Mouse (Mus musculus) myocyte (in vitro differentiated cells): ENCODE measurements around the gene Wfdc1. TPM values are rescaled to one million over a fixed set of nuclear protein-coding genes. Genes with fewer than 3 reads are reported as not detected.

Experiments
- H3K27me3 ChIP-seq: one replicate; pipeline ENCODE4 v1.6.1; 2011; ENCODE audit not compliant: control insufficient read depth, insufficient read depth, insufficient read length
- H3K36me3 ChIP-seq: one replicate; pipeline ENCODE4 v1.6.1; 2011; ENCODE audit not compliant: control insufficient read depth, insufficient read depth
- H3K4me2 ChIP-seq: one replicate; pipeline ENCODE4 v1.6.1; 2011; ENCODE audit warnings: low read depth, control low read depth
- H3K4me3 ChIP-seq: one replicate; pipeline ENCODE4 v1.5.1; 2011; ENCODE audit warnings: mild to moderate bottlenecking, control low read depth, moderate library complexity
- H3K79me2 ChIP-seq: one replicate; pipeline ENCODE4 v1.6.1; 2011; ENCODE audit not compliant: control insufficient read depth, insufficient read depth
- H3ac ChIP-seq: one replicate; pipeline ENCODE4 v1.6.1; 2011; ENCODE audit not compliant: control insufficient read depth, insufficient read length
- CEBPB ChIP-seq: IDR thresholded peaks from 2 replicates; pipeline ENCODE4 v1.6.1; 2011; ENCODE audit warnings: mild to moderate bottlenecking, moderate library complexity; ENCODE audit not compliant: poor library complexity, insufficient read depth, severe bottlenecking
- E2F4 ChIP-seq: IDR thresholded peaks from one replicate; pipeline ENCODE4 v1.6.1; 2011; ENCODE audit warnings: mild to moderate bottlenecking, control low read depth, moderate library complexity; ENCODE audit not compliant: insufficient read depth
- MAX ChIP-seq: IDR thresholded peaks from one replicate; pipeline ENCODE4 v1.6.1; 2011; ENCODE audit warnings: low read depth, mild to moderate bottlenecking, control low read depth
- MYOD1 ChIP-seq, 3 experiments: IDR thresholded peaks; one replicate each; pipeline ENCODE4 v1.6.1; 2011; ENCODE audit warnings: control low read depth in 2 of 3, low read depth in 2 of 3, mild to moderate bottlenecking in 2 of 3, moderate library complexity in 1 of 3; ENCODE audit not compliant: insufficient read length in 2 of 3, control insufficient read depth in 1 of 3
- MYOG ChIP-seq, 3 experiments: IDR thresholded peaks; one replicate each; pipeline ENCODE4 v1.6.1; 2011; ENCODE audit warnings: control low read depth in 2 of 3, low read depth in 2 of 3, mild to moderate bottlenecking in 2 of 3; ENCODE audit not compliant: insufficient read length in 2 of 3, control insufficient read depth in 1 of 3, insufficient read depth in 1 of 3
- POLR2A ChIP-seq: IDR thresholded peaks from one replicate; pipeline ENCODE4 v1.6.1; 2011; ENCODE audit warnings: low read depth, mild to moderate bottlenecking, control low read depth, moderate library complexity; ENCODE audit not compliant: insufficient read length
- POLR2AphosphoS2 ChIP-seq: IDR thresholded peaks from one replicate; pipeline ENCODE4 v1.6.1; 2011; ENCODE audit warnings: low read depth, control low read depth; ENCODE audit not compliant: insufficient read length
- REST ChIP-seq: IDR thresholded peaks from one replicate; pipeline ENCODE4 v1.6.1; 2011; ENCODE audit warnings: mild to moderate bottlenecking, control low read depth, moderate library complexity; ENCODE audit not compliant: insufficient read depth, insufficient read length
- SRF ChIP-seq: IDR thresholded peaks from one replicate; pipeline ENCODE4 v1.6.1; 2011; ENCODE audit warnings: low read depth; ENCODE audit not compliant: control insufficient read depth, insufficient read length
- TCF12 ChIP-seq: IDR thresholded peaks from one replicate; pipeline ENCODE4 v1.6.1; 2011; ENCODE audit warnings: mild to moderate bottlenecking, control low read depth; ENCODE audit not compliant: poor library complexity, insufficient read depth, severe bottlenecking
- TCF3 ChIP-seq: IDR thresholded peaks from one replicate; pipeline ENCODE4 v1.6.1; 2011; ENCODE audit warnings: low read depth, control low read depth; ENCODE audit not compliant: insufficient read length
- USF1 ChIP-seq: IDR thresholded peaks from one replicate; pipeline ENCODE4 v1.6.1; 2011; ENCODE audit warnings: low read depth, mild to moderate bottlenecking, control low read depth, moderate library complexity
- polyA plus RNA-seq: library from polyadenylated mRNA; unstranded; fragments of >200 nt; fragmentation: generic; extraction: Trizol; gene quantifications from one replicate; pipeline ENCODE4 v1.2.1, GENCODE M21; 2012; ENCODE audit warnings: missing spikeins

Wfdc1 gene
- polyA plus RNA-seq, 1 experiment: 1.1 TPM

- no peaks in the 10 kb centered on the region for H3K79me2 ChIP-seq
- H3K4me2 ChIP-seq: no peak overlapping the region
- H3K4me3 ChIP-seq: no peak overlapping the region
- H3K36me3 ChIP-seq: no peaks in the 10 kb centered on the region
- no peak overlapping the region for H3ac ChIP-seq
- no peaks in the 10 kb centered on the region for H3K27me3 ChIP-seq
- TF ChIP-seq CEBPB (no peak), POLR2AphosphoS2 (no peak), MYOG (IDR thresholded peaks at IDR 0.05; ENCODE audit: control insufficient read depth in 1 of 3, insufficient read depth in 1 of 3, insufficient read length in 2 of 3, low read depth in 2 of 3) (no peak), E2F4 (no peak), USF1 (no peak), TCF12 (no peak), POLR2A (no peak), MAX (no peak), REST (no peak), SRF (no peak), TCF3 (no peak), MYOD1 (IDR thresholded peaks at IDR 0.05; ENCODE audit: control insufficient read depth in 1 of 3, insufficient read length in 2 of 3, low read depth in 2 of 3) (no peak)
Observed at GRCm38 (mm10) chr8:119675457-119675856, 9.3 kb downstream of the Wfdc1 start.

GRCm38 (mm10) chr8:119676389-119676788, 10.2 kb downstream of the Wfdc1 start:
- Histone ChIP-seq H3ac (no peak overlapping the region), H3K4me2 (no peak overlapping the region), H3K4me3 (no peak overlapping the region), H3K27me3 (peaks cover 6% of the 10 kb centered on the region), H3K36me3 (no peaks in the 10 kb centered on the region), H3K79me2 (no peaks in the 10 kb centered on the region)
- TF ChIP-seq POLR2A: no peak
- no peak for TF ChIP-seq TCF12
- no peak for TF ChIP-seq E2F4
- TF ChIP-seq MAX: no peak
- TF ChIP-seq MYOD1 (IDR thresholded peaks at IDR 0.05; ENCODE audit: control insufficient read depth in 1 of 3, insufficient read length in 2 of 3, low read depth in 2 of 3): no peak

GRCm38 (mm10) chr8:119678138-119678843, 12.1 kb downstream of the Wfdc1 start:
- no peak for TF ChIP-seq REST
- TF ChIP-seq TCF3: no peak
- TF ChIP-seq POLR2AphosphoS2: no peak
- Histone ChIP-seq H3ac (no peak overlapping the region), H3K4me2 (no peak overlapping the region), H3K4me3 (no peak overlapping the region), H3K79me2 (no peaks in the 10 kb centered on the region), H3K27me3 (peaks cover 6% of the 10 kb centered on the region), H3K36me3 (no peaks in the 10 kb centered on the region)

GRCm38 (mm10) chr8:119679184-119679583, 13.0 kb downstream of the Wfdc1 start:
- Histone ChIP-seq H3ac (no peak overlapping the region), H3K27me3 (peaks cover 6% of the 10 kb centered on the region), H3K36me3 (no peaks in the 10 kb centered on the region), H3K4me2 (no peak overlapping the region), H3K79me2 (no peaks in the 10 kb centered on the region), H3K4me3 (no peak overlapping the region)
- no peak for TF ChIP-seq REST
- TF ChIP-seq MAX: no peak

- TF ChIP-seq MYOD1 (IDR thresholded peaks at IDR 0.05; ENCODE audit: control insufficient read depth in 1 of 3, insufficient read length in 2 of 3, low read depth in 2 of 3) (peak in 2 of 3 experiments; percentile 15 to 30), POLR2AphosphoS2 (no peak)
- no peaks in the 10 kb centered on the region for H3K36me3 ChIP-seq
- no peak overlapping the region for H3K4me3 ChIP-seq
- no peaks in the 10 kb centered on the region for H3K27me3 ChIP-seq
- no peaks in the 10 kb centered on the region for H3K79me2 ChIP-seq
- H3ac ChIP-seq: no peak overlapping the region
- no peak overlapping the region for H3K4me2 ChIP-seq
Observed at GRCm38 (mm10) chr8:119690602-119691001, 24.4 kb downstream of the Wfdc1 start.

- TF ChIP-seq MAX (no peak), CEBPB (no peak), TCF12 (no peak)
- Histone ChIP-seq H3ac (no peak overlapping the region), H3K79me2 (no peaks in the 10 kb centered on the region), H3K27me3 (no peaks in the 10 kb centered on the region), H3K36me3 (no peaks in the 10 kb centered on the region), H3K4me2 (no peak overlapping the region), H3K4me3 (no peak overlapping the region)
Observed at GRCm38 (mm10) chr8:119691989-119692388, 25.8 kb downstream of the Wfdc1 start.
